Mouse (Mus musculus) frontal cortex, adult (tissue): ENCODE results near the gene Wtap.
A peak's percentile ranks its signal among the peaks of the same experiment; 100 is the strongest.
"Not testable (repeated sequence)": the region's sequence is repeated elsewhere in the genome, so short reads cannot be mapped to it uniquely, and the experiment has no call there.

Experiments
- ATAC-seq: cut with Nextera tagmentation; 2 replicates; pipeline ENCODE4 v1.9.2; 2017; ENCODE audit warnings: mild to moderate bottlenecking, moderate library complexity, mixed read lengths; ENCODE audit not compliant: low TSS enrichment

The Wtap gene

DNA sequence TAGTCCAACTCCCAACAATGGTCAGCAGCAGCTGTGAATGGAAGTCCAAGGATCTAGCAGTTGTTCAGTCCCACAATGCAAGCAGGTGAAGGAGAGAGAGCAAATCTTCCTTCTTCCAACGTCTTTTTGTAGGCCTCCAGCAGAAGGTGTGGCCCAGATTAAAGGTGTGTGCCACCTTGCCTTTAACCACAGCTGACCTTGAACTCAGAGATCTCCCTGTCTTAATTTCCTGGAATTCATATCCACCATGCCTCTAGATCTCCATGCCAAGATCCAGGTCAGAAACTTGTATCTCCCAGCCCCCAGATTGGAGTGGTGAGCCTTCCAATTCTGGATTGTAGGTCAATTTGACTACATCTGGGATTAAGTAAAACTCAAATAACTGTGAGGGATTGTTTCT is at the start of gene Wtap:
Gene Wtap, minus strand, starts transcription at position 101 of the 400 bp plus-strand sequence.
- ATAC-seq = no peak

DNA sequence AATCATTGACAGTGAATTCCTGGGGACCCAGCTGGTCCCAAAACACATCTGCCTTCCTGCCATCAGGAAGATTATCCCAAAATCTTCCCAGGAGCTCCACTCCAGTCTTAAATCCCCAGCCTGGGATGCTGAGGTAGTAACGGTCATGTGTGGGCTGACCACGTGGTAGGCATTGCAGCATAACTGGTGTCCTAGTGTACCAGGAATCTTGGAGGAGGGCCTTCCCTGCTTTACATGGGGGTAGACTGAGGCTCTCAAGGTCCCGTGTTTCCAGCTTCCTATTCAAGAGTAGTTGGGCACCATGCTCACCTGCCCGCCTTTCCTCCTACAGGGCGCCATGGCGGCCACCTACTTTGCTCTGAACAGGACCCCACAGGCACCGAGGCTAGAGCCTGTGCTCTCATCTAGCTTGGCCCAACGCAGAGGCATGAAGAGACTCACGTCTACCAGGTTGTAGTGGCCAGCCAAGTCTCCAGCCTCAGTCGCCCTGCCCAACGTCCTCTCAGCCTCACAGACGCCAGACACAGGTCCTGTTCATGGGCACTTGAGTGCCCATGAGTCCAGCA is 42.7 kb upstream of the Wtap start:
- not testable (repeated sequence) for ATAC-seq

DNA sequence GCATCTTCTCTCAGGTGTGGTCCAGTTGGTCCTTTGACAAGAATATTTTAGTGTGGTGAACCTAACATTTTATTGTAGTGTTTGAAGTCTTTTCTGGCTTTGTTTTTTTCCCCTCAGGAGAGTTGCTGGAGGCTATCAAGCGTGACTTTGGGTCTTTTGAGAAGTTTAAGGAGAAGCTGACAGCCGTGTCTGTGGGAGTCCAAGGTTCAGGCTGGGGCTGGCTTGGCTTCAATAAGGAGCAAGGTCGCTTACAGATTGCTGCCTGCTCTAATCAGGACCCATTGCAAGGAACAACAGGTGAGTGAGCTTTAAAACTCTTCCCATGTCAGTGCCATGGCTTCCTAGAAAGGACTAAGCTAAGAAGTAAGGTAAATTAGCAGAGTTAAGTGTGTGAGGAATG is 19.3 kb upstream of the Wtap start:
- no peak for ATAC-seq

DNA sequence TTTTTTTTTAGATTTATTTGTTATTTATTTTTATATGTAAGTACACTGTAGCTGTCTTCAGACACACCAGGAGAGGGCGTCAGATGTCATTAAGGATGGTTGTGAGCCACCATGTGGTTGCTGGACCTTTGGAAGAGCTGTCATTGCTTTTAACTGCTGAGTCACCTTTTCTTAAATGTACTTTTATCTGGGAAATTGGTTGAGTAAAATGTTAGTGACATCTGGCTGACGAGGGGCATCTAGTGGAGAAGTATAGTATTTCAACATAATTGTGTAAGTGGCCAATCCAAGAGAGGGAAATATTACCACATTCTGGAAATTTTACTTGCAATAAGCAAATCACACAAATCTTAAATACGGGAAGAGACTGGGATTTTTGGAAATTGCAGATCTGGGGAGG is 15.9 kb upstream of the Wtap start:
- ATAC-seq = no peak

DNA sequence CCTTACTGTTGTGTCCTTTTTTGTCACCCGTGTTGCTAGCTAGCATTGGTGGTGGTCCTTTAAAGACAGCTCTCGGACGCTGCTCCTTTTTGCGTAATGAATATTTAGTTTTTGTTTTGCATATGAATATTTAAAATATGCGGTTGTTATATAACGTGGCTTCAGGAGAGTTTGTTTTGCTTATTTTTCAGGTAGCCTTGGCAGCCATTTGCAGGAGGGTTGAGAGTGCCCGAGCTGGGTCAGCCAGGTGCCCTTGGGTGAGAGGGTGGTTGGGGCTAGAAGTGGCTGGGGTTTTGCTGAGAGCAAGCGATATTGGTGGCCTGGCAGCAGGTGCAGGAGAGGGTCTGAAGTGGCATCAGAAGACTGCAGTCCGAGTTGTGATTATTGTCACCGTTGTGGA is 14.6 kb upstream of the Wtap start:
- ATAC-seq = no peak

DNA sequence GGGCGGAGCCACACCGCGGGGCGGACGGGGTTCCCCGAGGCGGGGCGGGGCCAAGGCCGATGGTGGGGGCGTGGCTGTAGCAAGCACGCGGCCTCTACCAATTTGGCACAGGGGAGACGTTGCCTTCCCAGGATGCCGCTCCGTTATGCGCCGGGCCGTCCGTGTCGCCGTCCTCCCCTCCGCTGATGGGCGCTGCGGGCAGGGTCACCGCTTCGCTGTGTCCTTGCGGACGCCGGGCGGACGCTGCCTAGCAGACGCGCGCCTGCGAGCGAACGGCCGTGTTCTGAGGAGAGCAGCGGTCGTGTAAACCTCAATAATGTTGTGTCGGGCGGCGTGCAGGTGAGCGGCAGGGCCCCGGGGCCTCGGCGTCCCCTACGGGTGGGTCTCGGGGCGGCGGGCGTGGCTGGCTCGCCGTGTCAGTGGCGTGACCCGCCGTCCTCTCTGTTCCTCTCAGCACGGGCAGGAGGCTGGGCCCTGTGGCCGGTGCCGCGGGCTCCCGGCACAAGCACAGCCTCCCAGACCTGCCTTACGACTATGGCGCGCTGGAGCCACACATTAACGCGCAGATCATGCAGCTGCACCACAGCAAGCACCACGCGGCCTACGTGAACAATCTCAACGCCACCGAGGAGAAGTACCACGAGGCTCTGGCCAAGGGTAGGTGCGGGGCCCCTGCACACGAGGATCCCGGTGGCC is 13.9 kb upstream of the Wtap start:
- peak; percentile 96 for ATAC-seq

DNA sequence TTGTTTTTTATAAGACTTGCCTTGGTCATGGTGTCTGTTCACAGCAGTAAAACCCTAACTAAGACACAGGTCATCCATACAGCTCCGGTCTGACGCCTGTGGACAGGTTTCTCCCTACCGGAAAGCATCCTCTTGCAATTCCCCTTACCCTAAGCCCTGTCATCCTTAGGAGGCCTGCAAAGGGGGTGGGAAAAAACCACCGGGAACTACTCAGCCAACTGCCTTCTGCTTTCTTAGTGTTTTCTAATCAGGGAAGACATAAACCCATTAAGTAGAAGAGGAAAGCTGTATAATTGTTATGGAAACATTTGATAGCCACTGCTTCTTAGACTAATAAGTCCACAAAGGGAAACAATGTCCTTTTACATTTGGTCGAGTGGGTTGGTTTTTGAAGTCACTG is 13.0 kb upstream of the Wtap start:
- ATAC-seq = no peak

DNA sequence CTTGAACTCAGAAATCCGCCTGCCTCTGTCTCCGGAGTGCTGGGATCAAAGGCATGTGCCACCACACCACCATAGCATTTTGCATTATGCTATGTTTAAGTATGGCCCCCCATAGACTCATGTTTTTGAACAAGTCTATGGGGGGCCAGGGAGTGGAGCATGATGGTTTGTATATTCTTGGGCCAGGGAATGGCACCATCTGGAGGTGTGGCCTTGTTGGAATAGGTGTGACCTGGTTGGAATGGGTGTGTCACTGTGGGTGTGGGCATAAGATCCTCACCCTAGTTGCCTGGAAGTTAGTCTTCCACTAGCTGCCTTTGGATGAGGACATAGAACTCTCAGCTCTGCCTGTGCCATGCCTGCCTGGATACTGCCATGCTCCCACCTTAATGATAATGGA is 12.6 kb upstream of the Wtap start, which contains the start of gene Sod2:
Gene Sod2, plus strand, starts transcription at position 301 of the 400 bp plus-strand sequence.
- not testable (repeated sequence) for ATAC-seq

DNA sequence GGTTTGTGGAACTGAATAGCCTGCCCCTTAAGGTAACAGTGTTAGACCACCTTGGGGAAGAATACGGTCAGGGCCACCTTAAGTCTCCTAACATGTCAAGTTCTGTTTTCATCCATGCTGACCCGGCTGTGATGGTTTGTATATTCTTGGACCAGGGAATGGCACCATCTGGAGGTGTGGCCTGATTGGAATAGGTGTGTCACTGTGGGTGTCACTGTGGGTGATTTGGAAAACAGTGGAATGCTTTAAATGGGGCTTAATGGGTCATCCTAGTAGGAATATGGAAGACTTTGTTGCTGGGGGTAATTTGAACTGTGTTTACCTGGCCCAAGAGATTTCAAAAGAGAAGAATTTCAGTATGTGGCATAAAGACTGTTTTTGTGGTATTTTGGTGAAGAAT is 10.5 kb upstream of the Wtap start:
- not testable (repeated sequence) for ATAC-seq

DNA sequence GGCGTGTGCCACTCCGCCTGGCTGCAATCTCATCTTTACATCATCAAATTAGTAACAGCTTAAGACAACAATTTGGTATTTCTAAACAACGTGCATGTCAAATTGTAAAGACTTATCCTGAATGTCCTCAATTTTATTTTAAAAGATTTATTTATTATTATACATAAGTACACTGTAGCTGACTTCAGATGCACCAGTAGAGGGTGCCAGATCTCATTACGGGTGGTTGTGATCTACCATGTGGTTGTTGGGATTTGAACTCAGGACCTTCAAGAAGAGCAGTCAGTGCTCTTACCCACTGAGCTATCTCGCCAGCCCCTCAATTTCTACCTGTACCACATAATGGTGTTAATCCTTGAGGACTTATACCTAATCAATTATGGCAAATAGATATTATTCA is 8.3 kb upstream of the Wtap start:
- ATAC-seq = not testable (repeated sequence)

DNA sequence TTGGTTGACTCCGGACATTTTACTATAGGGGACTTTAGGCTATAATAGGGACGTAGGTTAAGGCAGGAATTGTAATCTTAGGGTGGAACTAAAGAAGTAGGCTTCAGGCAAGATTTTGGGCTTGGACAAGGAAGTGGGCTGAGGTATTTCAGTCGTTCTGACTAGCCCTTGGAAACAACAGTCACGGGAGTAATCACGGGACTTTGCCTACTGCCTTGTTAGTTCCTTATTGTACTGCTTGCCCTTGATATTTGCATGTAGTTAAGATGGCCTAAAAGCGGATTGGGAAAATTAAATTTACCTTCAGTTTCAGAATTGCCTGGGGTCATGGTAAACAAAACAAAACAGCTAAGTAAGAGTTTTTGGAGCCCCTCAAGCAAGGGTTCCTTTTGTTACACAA is 5.1 kb upstream of the Wtap start:
- no peak for ATAC-seq

DNA sequence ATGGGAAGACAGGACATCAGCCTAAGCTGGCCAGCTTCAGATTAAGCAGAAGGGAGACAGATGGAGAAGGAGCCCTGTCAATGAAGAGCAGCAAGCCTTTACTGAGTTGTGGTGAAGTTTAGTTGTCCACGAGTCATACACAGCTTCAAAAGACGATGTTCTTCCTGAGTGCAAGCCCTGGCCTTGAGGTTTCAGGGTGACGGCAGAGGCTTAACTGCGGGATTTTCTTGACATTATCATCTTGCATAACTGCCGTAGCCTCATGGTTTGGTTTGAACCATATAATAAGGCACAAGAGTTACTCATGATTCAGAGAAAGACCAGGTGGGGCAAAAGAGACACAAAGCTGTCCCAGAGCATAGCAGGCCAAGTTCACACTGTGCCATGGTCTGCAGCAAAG is 3.9 kb upstream of the Wtap start:
- no peak for ATAC-seq

DNA sequence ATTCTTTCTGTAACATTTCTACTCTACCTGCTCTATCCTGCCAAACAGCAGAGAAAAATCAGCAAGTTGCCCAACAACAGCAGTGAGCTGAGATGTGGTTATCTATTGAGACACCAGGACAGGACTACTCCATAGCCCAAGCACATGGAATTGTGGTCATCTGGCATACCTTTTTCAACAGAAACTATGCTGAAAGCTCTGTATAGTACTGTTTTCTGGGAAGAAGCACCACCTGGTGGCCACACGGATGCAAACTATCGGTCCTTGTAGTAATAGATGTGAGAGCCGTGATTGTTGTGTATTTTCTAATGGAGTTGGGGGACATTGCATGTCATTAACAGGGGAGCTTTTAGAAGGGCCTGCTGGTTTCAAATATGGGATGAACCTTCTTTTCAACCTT is 2.4 kb upstream of the Wtap start:
- 0 out of 2 replicates have a peak, but pooled peaks have one; percentile 39 for ATAC-seq

DNA sequence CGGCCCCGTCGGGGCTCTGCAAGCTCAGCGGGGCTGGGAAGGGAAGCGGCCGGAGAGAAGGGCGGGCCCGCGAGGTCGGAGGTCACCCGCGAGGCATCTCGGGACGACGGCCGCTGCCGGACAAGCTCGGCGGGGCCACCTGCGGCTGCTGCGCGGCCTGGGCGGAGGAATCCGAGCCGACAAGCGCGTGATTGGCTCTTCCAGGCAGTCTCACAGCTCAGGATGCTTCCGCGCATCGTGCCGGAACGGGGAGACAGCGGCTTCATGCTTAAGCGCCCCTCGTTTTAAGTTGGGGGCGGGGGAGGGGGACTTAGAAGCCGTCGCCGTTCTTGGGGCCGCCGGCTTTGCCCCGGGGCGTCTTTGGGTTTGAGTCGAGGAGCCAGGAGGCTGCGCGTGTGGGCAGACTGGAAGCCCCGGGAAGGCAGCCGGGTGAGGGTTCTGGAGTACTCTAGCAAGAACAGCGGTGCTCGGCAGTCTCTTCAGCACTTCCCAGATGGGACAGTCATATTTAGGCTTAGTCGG is 1.4 kb downstream of the Wtap start:
- peak; percentile 86 for ATAC-seq

DNA sequence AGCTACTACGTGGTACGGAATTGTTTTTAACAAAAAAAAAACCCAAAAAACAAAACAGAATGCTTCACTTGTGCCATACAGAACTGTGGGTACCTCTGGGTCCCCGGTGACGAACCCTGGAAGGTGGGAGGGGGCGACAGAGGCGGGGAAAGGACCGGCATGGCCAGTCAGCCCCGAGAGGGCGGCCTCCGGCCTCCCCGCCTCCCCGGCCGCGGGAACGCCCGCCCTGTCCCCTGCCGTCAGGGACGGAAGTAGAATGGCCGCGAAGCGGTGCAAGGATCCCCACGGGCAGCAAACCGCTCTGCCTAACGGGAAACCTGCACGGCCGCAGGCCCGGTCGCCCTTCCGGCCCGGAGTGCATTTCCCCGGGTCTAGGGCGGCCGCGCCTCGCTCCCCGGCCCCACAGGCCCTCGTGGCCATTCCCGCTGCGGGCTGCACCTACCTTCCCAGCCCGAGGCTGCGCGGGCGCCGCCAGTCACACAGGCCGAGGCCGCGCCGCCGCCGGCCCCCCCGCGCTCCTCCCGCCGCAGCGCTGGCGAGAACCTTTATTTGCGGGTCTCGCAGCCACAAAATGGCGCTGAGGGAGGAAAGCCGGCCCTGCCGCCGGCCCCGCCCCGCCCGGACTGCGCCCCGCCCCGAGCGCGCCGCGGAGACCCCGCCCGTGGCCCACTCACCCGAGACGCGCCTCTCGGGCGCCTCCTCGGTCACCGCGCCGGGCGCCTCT is 2.2 kb downstream of the Wtap start:
- peak; percentile 78 for ATAC-seq

DNA sequence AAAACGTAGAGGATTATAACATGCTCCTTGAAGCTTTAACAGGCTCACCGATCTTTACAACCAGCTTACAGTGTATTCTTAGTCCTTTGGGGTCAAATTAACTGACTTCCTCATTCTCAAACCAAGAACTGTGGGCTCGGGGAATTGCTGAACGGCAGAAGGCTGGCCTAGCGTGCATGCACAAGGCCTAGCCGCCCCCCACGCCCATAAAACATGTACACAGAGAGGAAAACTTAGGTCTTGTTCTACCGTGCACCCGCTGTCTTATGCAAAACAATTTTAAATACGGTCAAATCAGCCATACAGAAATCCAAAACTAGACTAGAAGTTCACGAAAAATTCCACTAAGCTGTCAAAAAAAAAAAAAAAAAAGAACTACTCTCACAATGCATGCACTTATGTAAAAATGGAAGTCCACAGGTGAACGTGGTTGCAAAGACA is 2.8 kb downstream of the Wtap start:
- no peak for ATAC-seq

DNA sequence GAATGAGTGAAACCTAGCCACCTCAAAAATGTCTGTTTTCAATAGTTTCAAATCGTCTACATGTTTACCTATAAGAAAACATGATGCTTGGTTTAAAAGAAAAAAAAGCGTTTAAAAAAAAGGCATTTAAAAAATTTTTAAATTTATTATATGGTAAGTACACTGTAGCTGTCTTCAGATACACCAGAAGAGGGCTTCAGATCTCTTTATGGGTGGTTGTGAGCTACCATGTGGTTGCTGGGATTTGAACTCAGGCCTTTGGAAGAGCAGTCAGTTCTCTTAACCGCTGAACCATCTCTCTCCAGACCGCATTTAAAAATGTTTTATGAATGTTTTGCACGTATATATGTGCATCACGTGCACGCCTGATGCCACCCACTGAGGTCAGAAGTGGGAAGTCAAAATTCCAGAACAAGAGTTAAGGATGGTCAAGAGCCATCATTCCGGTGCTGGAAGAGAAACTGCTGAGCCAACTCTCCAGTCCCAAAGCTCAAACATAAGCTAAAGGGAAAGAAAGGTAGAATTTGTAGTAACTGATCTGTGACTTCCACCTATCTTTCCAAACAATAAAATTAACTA is 3.3 kb downstream of the Wtap start:
- no peak for ATAC-seq

DNA sequence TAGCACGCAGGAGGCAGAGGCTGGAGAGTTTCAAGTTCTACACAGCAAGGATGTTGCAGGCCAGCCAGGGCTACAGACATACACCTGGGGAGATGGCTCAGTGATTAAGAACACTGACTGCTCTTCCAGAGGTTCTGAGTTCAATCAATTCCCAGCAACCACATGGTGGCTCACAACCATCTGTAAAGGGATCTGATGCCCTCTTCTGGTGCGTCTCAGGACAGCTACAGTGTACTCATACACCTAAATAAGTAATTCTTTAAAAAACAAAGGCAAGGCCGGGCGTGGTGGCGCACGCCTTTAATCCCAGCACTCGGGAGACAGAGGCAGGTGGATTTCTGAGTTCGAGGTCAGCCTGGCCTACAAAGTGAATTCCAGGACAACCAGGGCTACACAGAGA is 5.9 kb downstream of the Wtap start:
- not testable (repeated sequence) for ATAC-seq

DNA sequence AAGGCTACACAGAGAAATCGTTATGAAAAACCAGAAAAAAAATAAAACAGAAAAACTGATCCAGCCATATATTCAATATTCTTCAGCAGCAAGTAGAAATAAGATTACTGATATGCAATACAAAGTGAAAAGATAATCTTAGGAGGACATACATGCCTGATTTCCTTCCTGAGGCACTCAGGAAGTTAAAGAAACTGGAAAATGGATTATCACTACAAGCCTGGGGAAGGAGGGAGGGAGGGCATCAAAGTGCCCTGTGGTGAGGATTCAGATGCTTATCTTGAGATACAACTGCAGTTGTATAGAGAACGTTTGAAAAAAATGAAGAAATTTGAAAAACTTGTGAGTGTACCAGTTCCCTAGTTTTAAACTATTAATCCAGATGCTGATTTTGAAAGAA is 10.0 kb downstream of the Wtap start:
- no peak for ATAC-seq

DNA sequence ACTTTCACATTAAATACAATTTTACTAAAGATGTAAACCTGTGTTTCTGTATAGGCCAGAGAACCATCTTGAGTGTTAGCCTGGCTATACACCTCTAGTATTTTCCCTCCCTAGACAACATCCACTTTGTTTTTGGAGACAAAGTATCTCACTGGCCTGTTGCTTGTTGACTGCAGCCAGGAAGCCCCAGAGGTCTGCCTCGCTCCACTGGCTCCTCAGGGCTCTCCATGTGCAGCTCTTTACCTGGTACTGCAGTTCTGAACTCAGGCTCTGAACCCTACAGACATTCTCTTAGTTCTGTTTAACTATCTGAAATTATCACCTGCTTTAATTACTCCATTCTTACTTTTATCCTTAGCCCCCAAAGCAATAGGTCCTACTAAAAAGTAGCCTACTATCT is 15.4 kb downstream of the Wtap start:
- no peak for ATAC-seq

DNA sequence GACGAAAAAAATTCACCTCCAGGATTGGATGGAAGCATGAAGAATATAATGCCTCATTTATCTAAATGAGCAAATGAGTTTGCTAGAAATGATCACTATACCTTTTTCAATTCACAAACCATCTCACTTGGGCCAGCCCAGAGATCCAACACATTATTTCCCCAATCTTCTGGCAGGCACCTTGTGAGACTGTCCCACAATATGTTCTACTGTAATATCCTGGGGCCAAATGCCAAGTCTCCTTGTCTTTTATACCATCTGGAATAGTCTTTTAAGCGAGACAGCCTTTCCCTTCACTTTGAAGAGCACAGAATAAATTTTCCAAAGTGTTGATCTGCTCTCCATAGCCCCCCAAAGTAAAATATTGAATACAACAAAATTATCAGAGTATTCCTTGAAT is 20.1 kb downstream of the Wtap start:
- ATAC-seq = no peak

DNA sequence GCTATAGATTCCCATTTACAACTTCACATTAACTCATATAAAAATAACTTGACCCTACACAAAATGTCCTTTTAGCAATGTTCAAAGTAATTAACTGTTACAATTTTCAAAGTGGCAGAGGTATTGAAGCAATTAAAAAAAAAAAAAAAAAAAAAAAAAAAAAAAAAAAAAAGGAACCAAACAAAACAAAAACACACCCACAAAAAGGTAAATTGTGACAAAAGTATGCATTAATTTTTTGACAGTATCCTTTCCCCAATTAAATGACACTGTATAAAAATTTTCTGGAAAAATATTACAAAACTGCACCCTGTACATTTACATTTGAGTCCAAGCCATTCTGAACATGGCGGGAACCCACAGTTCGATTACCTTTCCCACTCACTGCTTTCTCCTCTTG is 26.8 kb downstream of the Wtap start:
- no peak for ATAC-seq
